Mouse (Mus musculus) layer of hippocampus, postnatal 14 days (tissue): ENCODE measurements around the gene C330021F23Rik. TPM values are rescaled to one million over a fixed set of nuclear protein-coding genes. Genes with fewer than 3 reads are reported as not detected.
"Not testable (repeated sequence)": the region's sequence is repeated elsewhere in the genome, so short reads cannot be mapped to it uniquely, and the experiment has no call there.

Experiments used
- DNase-seq, 2 experiments: peaks; one replicate each; pipeline ENCODE4 v3.0.0; 2021 to 2022; ENCODE audit warnings: low spot score in 2 of 2, mixed read lengths in 1 of 2
- long read RNA-seq, 2 experiments: library from polyadenylated mRNA; stranded (forward); transcript quantifications; one replicate each; pipeline ENCODE4 v2.0.0; 2021
- total RNA-seq, 2 experiments: library from RNA; stranded (reverse); gene quantifications; 2 replicates each; pipeline ENCODE4 v1.2.3; 2021

The C330021F23Rik gene
- not detected for total RNA-seq
- long read RNA-seq, experiment 1, result 0 reads
- long read RNA-seq, experiment 2, partial matches to known transcripts, result 0 of 1 reads
- long read RNA-seq, experiment 2, other reads (novel, unspliced or antisense), result 1 of 1 reads

DNA sequence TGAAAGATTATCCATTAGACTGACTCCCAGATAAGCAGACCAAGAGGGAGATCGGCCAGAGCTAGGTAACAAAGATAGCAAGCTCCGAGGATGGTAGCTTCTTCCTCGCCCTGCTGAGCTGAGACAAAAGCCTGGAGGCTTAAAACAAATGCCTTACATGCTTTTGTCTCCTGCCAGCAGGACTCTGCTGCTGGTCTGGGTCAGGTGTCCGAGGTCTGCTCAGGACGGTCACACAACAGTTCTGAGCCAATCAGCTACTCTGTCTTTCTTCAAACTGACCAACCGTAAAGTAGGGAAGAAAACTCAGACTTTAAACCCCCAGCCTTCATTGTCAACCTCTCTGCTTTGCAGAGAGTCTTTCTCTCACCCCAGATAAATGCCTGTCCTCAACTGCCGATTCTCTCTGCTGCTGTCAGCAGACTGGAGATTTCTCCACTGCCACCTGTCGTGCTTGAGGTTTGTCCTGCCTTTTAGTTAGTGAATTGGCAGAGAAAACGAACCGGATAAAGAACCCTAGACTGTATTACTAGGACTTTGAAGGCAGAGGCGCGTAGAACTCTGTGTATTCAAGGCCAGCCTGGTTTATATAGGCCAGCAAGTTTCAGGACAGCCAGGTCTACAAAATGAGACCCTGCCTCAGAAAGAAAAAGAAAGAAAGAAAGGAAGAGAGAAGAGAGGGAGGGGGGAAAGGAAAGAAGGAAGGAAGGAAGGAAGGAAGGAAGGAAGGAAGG, at the start of gene C330021F23Rik:
Gene C330021F23Rik (plus strand): TSS at position 350 of the 731 bp plus-strand sequence.
- no peak for DNase-seq

DNA sequence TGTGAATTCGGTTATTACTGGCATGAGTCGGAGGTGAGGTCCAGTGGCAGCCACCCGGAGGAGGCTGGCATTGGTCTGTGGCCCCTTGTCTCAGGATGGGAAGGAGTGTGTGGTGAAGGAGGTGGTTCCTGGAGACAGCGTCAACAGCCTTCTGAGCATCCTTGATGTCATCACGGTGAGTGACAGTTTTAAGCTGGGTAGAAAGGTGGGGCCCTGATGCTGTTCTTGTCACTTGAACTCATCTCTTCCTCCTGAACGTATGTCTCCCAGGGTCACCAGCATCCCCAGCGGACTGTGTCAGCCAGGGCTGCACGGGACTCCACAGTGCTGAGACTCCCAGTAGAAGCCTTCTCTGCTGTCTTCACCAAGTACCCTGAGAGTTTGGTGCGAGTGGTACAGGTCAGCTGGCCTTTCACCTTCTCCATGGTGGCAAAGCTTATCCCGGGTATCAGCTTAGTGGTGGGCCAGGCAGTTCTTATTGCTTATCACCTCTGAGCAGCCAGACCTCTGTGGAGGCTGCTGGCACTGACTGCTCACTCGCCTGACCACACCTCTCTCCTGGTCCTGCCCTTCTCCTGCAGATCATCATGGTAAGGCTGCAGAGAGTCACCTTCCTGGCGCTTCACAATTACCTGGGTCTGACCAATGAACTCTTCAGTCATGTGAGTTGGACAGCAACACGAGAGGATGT, 45.6 kb upstream of the C330021F23Rik start:
- DNase-seq, result no peak

DNA sequence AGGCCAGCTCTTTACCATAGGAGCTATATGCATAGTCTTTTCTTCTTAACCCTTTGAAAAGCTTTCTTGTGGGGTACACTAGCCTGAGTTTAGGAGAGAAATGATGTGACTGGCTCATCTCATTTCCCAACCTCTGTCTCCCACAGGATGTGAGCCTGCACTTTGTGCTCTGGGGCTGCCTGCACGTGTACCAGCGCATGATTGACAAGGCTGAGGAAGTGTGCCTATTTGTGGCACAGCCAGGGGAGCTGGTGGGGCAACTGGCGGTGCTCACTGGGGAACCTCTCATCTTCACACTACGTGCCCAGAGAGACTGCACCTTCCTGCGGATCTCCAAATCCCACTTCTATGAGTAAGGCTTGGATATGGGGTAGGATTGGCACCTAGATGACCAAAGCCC, 37.0 kb upstream of the C330021F23Rik start:
- DNase-seq, result no peak

DNA sequence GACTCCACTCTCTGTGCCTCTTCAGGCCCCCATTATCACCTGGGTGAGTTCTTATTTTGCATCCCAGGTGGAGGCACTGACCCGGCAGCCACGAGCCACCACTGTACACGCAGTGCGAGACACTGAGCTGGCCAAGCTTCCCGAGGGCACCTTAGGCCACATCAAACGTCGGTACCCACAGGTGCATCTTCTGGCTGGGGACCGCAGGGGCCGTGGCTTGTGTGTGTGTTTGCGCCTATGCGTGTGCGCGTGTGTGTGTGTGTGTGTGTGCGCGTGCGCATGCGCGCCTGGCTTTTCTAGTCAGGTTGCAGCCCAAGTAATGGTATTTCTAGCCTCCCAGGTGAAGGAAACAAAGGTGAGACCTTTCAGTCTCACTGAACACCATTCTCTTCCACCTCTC, 35.9 kb upstream of the C330021F23Rik start:
- no peak for DNase-seq

DNA sequence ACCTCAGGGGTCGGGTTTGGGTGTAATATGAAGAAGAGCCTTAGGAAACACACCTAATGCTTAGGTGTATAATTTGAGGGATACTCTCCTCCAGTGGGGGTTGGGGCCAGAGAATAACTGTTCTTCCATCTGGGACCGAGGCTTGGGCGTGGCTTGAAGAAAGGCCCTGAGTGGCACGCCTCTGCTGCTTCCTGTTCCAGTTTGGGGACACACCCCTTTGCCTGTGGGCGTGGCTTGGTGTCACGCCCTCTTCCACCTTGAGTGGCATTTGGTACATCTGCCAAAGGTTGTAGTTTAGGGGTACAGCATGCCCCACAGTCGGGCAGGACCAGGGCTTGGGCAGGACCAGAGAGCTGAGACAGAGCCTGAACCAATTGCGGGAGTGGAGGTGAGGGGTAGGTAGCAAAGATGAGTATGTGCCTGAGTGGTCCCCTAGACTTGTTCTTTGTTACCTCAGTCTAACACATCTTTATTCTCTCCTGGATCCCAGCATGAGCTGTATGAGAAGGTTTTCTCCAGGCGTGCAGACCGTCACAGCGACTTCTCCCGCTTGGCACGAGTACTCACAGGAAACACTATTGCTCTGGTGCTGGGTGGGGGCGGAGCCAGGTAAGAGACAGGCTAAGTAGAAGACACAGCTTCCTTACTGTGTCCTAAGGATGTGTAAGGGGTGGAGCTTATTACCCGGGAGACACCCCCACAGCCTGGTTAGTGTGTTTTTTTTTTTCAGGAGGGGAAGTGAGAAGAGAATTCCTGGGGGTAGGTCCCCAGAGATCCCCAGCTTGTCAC, 31.5 kb upstream of the C330021F23Rik start:
- no peak for DNase-seq

DNA sequence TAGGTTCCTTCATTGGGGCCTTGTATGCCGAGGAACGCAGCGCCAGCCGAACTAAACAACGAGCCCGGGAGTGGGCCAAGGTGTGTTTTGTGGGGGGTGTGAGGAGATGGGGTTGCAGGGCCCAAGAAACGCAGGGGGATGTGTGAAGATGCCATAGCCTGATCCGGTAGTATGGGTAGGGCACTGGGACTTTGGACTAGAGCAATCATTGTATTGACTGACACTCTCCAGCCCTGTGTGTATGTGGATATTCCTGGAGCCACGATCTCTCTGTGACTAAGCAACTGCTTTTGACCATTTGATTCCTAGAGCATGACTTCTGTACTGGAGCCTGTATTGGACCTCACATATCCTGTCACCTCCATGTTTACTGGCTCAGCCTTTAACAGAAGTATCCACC, 30.9 kb upstream of the C330021F23Rik start:
- DNase-seq, result no peak

DNA sequence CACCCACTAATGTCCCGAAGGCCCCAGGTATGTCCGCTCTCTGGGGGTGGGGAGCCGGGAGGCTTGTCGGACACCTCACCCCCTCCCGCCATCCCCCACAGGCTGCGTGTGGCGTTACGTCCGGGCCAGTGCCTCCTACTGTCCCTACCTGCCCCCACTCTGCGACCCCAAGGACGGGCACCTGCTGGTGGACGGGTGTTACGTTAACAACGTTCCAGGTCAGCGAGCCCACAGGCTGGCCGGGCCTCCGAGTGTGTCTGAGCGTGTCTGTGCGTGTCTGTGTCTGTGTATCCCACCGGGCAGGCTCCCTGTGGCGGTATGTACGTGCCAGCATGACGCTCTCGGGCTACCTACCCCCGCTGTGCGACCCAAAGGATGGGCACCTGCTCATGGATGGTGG, 30.1 kb upstream of the C330021F23Rik start:
- no peak for DNase-seq

DNA sequence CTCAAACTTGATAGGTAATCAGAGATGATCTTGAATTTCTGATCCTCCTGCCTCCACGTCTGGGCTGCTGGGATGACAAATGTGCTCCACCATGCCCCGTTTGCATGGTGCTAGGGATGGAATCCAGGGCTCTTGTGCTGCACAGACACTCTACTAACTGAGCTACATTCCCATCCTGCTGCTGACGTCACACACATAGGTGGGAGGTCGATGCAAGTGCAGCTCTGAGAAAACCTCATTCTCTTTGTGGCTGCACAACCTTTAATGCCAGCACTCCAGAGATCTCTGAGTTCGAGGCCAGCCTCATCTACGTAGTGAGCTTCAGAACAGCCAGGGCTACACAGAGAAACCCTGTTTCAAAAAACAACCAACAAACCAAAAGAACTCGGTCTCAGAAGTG, 28.6 kb upstream of the C330021F23Rik start:
- no peak for DNase-seq

DNA sequence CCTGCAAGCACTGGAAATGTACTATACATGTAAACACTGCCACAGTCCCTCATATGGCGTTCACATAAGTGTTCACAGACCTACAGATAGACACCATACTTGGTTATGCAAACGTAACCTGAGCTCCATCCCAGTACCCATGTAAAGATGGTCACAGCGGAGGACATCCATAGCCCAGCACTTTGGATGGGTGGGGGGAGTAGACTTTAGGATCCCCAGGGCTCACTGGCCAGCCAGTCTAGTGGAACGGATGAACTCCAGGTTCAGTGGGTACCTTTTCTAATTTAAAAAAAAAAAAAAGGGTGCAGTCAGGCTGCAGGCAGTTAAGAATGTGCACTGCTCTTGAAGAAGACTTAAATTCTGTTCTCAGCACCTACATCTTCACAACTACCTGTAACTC, 27.7 kb upstream of the C330021F23Rik start:
- no peak for DNase-seq

DNA sequence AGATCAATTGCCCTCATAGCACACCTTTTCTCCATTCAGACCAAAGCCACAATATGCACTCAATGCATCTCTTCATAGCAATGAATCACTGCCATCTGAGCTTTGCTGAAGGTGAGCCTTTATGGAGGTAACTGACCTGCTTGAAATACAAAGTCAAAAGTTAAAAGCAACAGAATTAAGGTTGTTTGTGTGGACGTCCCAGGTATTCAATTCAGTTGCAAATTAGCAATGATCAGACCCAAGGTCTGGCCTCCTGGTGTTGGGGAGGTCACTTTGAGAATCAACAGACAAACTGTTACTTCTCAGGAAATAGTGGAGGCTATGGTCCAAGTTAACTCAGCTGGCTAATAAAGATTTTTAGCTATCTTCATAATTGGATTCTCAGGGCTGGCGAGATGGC, 21.3 kb upstream of the C330021F23Rik start:
- no peak for DNase-seq

DNA sequence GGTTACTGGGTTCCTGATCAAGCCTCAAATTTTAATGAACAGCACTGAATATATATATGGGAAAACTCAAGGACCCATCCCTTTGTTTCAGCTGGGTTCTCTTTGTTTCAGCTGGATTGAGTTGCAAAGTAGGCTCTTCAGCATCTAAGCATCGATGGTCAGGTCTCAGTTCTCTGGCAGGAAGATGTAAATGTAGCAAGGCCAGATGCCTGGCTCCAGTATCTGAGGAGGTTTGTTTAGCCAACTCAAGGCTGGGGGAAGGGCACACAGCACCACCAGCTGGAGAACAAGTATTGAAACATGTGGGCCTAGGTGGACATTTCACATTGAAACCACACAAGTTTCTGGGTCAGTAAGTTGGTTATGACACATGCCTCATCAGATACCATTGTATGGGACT, 15.6 kb upstream of the C330021F23Rik start:
- DNase-seq, result no peak

DNA sequence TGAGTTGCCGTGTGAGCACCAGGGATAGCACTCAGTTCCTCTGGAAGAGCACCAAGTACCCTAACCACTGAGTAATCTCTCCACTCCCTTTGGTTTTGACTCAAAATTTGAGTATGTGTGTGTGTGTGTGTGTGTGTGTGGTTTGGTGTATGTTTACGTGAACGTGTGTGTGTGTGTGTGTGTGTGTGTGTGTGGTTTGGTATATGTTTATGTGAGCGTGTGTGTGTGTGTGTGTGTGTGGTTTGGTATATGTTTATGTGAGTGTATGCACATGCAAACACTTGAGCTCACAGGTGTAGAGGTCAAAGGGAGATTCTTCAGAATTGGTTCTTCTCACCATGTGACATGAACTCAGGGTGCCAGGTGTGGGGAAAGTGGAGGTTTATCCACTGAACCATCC, 11.7 kb upstream of the C330021F23Rik start:
- DNase-seq, result no peak

DNA sequence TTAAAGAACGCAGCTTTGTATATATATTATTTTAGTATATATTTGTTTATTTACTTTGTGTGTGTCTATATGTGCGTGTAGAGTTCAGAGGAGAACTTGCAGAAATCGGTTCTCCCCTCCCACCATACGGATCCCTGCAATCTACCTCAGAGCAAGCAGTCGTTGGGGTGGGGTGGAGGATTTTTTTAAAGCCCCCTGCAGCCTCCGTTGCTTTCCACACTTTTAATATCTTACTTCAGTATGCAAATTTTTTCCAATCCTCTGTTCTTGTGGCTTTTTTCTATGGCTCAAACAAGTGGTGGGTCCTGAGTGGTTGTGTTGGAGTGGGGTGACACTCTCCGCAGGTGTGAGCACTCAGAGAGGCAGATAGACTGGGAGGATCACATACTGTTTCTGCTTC, 588 bp downstream of the C330021F23Rik start:
- no peak for DNase-seq

DNA sequence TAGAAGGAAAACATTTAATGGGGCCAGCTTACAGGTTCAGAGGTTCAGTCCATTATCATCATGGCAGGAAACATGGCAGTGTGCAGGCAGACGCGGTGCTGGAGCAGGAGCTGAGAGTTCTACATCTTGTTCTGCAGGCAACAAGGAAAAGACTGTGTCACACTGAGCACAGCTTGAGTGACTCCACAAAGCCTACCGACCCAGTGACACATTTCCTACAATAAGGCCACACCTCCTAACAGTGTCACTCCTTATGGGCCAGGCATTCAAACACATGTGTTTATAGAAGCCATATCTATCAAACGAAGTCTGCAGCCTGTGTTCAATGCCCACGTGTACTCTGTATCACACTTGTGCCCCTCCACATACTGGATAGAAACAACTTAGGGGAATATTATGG, 2.0 kb downstream of the C330021F23Rik start:
- DNase-seq, result no peak

DNA sequence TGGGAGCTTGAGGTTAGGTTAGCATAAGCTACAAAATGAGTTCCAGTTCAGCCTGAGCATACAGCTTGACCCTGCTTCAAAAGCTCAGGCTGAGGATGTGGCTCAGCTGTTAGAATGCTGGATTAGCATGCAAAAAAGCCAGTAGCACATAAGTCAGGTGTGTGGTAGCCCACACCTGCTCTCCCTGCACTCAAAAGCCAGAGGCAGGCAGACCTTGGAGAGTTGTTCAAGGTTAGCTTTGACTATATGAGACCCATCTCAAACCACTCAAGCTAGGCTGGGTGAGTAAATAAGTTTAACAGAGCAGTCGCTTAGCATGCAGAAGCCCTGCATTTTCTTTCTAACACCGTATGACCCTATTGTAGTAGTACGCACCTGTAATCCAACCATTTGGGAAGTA, 6.8 kb downstream of the C330021F23Rik start:
- no peak for DNase-seq

DNA sequence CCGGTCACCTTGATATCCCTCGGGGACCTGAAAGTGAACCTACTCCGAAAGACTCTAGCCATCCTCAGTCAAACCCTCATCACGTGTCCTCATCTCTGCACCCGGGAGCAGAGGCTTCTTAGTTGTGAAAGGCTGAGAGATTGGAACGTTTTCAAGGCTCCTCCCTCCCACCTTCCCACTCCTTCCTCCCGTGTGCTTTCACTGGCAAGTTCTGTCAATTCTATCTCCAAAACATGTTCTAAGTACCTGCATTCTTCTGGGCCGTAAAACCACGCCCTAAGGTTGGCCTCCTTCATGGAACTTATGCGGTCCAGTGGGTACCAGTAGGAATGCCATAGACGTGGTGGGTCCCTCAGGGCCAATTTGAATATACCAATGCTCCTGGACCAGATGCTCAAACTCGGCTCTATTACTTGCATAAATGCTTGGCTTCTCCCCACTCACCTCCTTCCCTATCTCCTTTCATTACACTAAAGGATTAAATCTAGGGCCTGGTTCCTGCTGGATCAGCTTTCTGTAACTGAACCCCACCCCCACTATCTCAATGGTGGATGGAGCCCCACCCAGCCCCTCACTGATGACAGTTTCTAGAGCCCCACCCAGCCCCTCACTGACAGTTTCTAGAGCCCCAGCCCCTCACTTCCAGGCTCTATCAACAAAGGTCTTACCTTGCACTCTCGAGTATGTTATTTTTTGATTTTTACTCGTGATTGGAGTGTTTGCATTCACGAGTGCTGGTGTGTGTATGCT, 8.6 kb downstream of the C330021F23Rik start:
- DNase-seq, result no peak

DNA sequence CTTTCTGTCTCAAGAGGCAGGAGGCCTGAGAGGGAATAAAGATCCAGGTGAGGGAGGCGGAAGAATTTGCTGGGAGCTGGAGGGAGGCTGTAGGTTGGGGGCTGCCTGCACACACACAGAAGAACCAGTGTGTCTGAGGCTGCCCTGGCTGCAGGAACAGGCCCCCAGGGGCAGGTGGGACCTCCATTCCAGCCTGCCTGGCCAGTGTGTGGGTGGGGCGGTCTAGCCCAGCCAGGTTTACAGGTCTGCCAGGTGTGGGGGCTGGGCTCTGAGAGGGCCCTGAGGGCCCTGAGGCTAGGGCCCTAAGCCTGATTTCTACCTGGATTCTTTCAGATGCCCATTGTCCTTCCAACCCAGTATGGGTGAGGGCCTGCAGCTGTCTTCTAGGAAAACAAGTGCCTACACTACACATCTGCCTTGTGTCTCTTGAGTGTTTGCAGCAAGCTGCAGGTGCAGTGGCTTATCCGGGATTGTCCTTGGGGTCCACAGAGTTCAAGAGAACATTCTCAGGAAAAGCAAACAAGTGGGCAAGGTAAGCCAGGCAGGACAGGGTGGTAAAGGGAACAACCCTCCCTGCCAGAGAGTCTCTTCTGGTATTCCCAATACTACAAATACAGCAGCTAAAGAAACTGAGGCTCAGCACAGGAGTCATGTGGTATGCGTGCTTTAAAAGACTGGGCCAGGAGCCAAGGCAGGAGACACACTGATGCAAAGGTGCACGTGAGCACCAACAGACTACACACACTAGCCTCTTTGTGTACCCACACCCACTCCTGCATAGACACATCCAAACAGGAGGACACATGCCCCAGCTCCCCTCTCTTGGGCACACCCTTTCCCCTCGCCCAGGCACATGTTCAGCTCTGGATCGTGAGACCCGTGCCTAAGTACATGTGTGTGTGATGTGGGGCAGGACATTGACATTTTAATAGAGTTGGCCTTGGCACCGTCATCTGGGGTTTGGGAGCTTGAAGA, 11.9 kb downstream of the C330021F23Rik start:
- no peak for DNase-seq

DNA sequence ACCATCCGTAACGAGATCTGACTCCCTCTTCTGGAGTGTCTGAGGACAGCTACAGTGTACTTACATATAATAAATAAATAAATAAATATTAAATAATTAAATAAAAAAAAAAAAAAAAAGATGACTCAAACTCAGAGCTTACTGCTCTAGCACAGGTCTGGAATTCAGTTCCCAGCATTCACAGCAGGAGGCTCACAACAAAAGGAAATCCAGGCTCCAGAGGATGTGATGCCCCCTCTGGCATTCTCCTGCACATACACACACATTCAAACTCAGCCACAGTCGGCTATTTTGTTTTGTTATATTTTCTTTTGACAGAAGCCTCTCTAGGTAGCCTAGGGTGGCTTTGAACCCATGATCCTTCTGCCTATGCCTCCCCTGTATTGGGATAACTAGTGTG, 14.2 kb downstream of the C330021F23Rik start:
- not testable (repeated sequence) for DNase-seq

DNA sequence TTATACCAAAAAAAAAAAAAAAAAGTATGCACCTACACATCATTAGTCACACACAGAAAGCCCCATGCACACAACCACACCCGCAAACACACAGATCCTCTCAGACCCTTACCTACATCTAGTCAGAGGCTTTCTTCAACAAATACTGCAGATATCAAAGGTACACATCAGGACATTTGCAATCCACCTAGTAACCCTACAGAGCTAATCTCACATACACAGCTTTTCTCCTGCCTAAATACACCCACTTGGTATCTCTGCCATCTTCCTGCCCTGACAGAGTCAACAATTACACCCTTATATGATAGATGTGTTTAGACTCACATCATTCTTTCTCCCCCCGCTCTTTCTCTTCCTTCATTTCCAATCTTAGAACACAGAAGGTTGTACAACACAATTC, 18.7 kb downstream of the C330021F23Rik start:
- no peak for DNase-seq

DNA sequence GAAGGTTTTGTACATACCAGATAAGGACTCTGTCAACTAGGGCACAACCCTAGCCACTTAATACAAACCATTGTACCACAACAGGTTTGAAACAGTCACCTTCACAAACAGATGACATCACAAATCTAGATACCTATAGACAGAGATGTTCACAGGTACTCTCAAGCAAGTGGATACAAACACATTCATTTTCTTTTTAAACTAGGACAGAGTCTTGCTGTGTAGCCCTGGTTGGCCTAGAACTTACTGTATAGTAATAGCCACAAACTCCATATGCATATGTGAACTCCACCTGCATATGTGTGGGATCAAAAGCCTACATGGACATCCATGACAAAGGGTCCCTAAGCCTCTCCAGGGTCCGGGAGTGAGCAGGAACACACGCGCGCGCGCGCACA, 19.2 kb downstream of the C330021F23Rik start, which contains the start of gene Camsap3:
Gene Camsap3 (plus strand): TSS at position 301 of the 398 bp plus-strand sequence.
- no peak for DNase-seq
